37 mouse cellular contexts compared by ENCODE assay signal in genomic region chr5:76388474-76388873, GRCm38 (mm10). TPM values are rescaled to one million over a fixed set of nuclear protein-coding genes. Genes with fewer than 3 reads are reported as not detected.
"Had no signal": no experiment of that assay in that cellular context is flagged by ENCODE, and none has a peak within 500 bp of the region (broad histone marks: within the 10 kb centered on the region; RNA-seq: fewer than 3 reads in every experiment).

No protein-coding gene starts in this region.

- H3K4me3 ChIP-seq: gastrocnemius, adult 2 months; heart, embryonic 10.5 days; heart, embryonic 12.5 days; hindbrain, embryonic 13.5 days; hindbrain, embryonic 15.5 days; kidney, embryonic 15.5 days; layer of hippocampus, adult 2 months; left cerebral cortex, adult 2 months; limb, embryonic 13.5 days; limb, embryonic 15.5 days; liver, embryonic 12.5 days had no signal

- H3K9me3 ChIP-seq: heart, embryonic 10.5 days; heart, embryonic 12.5 days; hindbrain, embryonic 13.5 days; hindbrain, embryonic 15.5 days; kidney, embryonic 15.5 days; limb, embryonic 13.5 days; limb, embryonic 15.5 days; liver, embryonic 12.5 days had no signal

- H3K4me1 ChIP-seq: heart, embryonic 10.5 days; heart, embryonic 12.5 days; hindbrain, embryonic 13.5 days; hindbrain, embryonic 15.5 days; limb, embryonic 13.5 days; limb, embryonic 15.5 days; liver, embryonic 12.5 days had no signal

- H3K27me3 ChIP-seq: heart, embryonic 12.5 days; hindbrain, embryonic 13.5 days; hindbrain, embryonic 15.5 days; kidney, embryonic 15.5 days; limb, embryonic 13.5 days; limb, embryonic 15.5 days; liver, embryonic 12.5 days had no signal

- ATAC-seq: forebrain, embryonic 16.5 days; hindbrain, postnatal 0 days; liver, embryonic 12.5 days had no signal

- H3K27ac ChIP-seq: gastrocnemius, adult 2 months; heart, embryonic 10.5 days; hindbrain, embryonic 13.5 days; hindbrain, embryonic 15.5 days; hindbrain, postnatal 0 days; kidney, embryonic 15.5 days; kidney, postnatal 0 days; layer of hippocampus, adult 2 months; left cerebral cortex, adult 2 months; limb, embryonic 13.5 days; limb, embryonic 15.5 days; liver, embryonic 12.5 days; liver, embryonic 14.5 days had no signal

- H3K4me2 ChIP-seq: heart, embryonic 12.5 days; hindbrain, embryonic 13.5 days; hindbrain, embryonic 15.5 days; kidney, embryonic 15.5 days; limb, embryonic 13.5 days; limb, embryonic 15.5 days; liver, embryonic 12.5 days had no signal

- H3K9ac ChIP-seq: heart, embryonic 12.5 days; hindbrain, embryonic 13.5 days; hindbrain, embryonic 15.5 days; kidney, embryonic 15.5 days; limb, embryonic 13.5 days; limb, embryonic 15.5 days; liver, embryonic 12.5 days; liver, embryonic 14.5 days had no signal

- DNase-seq: gastrocnemius, adult 2 months; gastrocnemius, postnatal 10 days; heart, adult 18-20 months; heart, postnatal 10 days; kidney, adult 11 months; kidney, adult 2 months; kidney, adult 9 months; kidney, postnatal 14 days; kidney, postnatal 36 days; left cerebral cortex, postnatal 4 days had no signal

- H3K36me3 ChIP-seq: heart, embryonic 10.5 days; heart, embryonic 12.5 days; hindbrain, embryonic 13.5 days; hindbrain, embryonic 15.5 days; kidney, embryonic 15.5 days; limb, embryonic 13.5 days; limb, embryonic 15.5 days; liver, embryonic 12.5 days had no signal

RNA-seq across cellular contexts. Expression of gene Nmu, which starts 24.9 kb away (rescaled TPM):
- total RNA-seq: gastrocnemius, adult 2 months; gastrocnemius, postnatal 10 days; granulocyte monocyte progenitor cell, adult 5-6 weeks; heart, adult 18-20 months; heart, adult 8-10 months; heart, postnatal 10 days; heart, postnatal 25 days; hematopoietic stem cell, adult 5-6 weeks; hindbrain, postnatal 0 days; layer of hippocampus, adult 2 months; layer of hippocampus, postnatal 10 days; layer of hippocampus, postnatal 25 days; left cerebral cortex, adult 2 months; left cerebral cortex, postnatal 14 days; left cerebral cortex, postnatal 4 days had no signal
- polyA plus RNA-seq: forebrain, embryonic 16.5 days; heart, embryonic 12.5 days; heart, embryonic 14.5 days; heart, embryonic 16.5 days; hindbrain, embryonic 11.5 days; kidney, adult 2 months; kidney, embryonic 15.5 days; kidney, postnatal 0 days; liver, embryonic 12.5 days; liver, embryonic 14.5 days had no signal

RNA-seq across cellular contexts. Expression of gene Pdcl2, which starts 57.5 kb away (rescaled TPM):
- total RNA-seq: gastrocnemius, adult 2 months; gastrocnemius, postnatal 10 days; gastrocnemius, postnatal 4 days; granulocyte monocyte progenitor cell, adult 5-6 weeks; heart, adult 18-20 months; heart, adult 8-10 months; heart, postnatal 10 days; heart, postnatal 25 days; hematopoietic stem cell, adult 5-6 weeks; hindbrain, postnatal 0 days; layer of hippocampus, adult 2 months; layer of hippocampus, postnatal 10 days; layer of hippocampus, postnatal 25 days; left cerebral cortex, adult 2 months; left cerebral cortex, postnatal 14 days; left cerebral cortex, postnatal 4 days had no signal
- polyA plus RNA-seq: forebrain, embryonic 16.5 days; frontal cortex, adult 2 months; heart, embryonic 10.5 days; heart, embryonic 12.5 days; heart, embryonic 14.5 days; heart, embryonic 16.5 days; hindbrain, embryonic 11.5 days; hindbrain, embryonic 13.5 days; hindbrain, embryonic 15.5 days; hindbrain, postnatal 0 days; kidney, embryonic 15.5 days; kidney, postnatal 0 days; limb, embryonic 11.5 days; limb, embryonic 13.5 days; limb, embryonic 15.5 days; liver, embryonic 12.5 days; liver, embryonic 14.5 days had no signal
